Mouse (Mus musculus) embryonic facial prominence, embryonic 14.5 days (tissue): ENCODE data around the gene Ramp2. TPM values are rescaled to one million over a fixed set of nuclear protein-coding genes. Genes with fewer than 3 reads are reported as not detected.

Experiments
- ATAC-seq: fragments of 200-750 bp; cut with Nextera tagmentation; 2 replicates; pipeline ENCODE4 v1.8.0; 2017; ENCODE audit warnings: low read depth, moderate number of reproducible peaks, moderate TSS enrichment
- DNase-seq: peaks from one replicate; pipeline ENCODE4 v3.0.0-alpha.2; 2015; ENCODE audit warnings: low spot score
- H3K27ac ChIP-seq: fragments of 300-500 bp; sonication (generic); replicated peaks from 2 replicates; pipeline ENCODE4 v1.5.1; 2014; ENCODE audit warnings: low read depth, mild to moderate bottlenecking, low read length, moderate library complexity
- H3K27me3 ChIP-seq: fragments of 300-500 bp; sonication (generic); replicated peaks from 2 replicates; pipeline ENCODE4 v1.6.1; 2014; ENCODE audit warnings: low read length; ENCODE audit not compliant: control insufficient read depth, insufficient read depth
- H3K36me3 ChIP-seq: fragments of 300-500 bp; sonication (generic); 2 replicates; pipeline ENCODE4 v1.6.1; 2014; ENCODE audit warnings: low read length, mixed read lengths; ENCODE audit not compliant: control insufficient read depth, insufficient read depth
- H3K4me1 ChIP-seq: fragments of 300-500 bp; sonication (generic); 2 replicates; pipeline ENCODE4 v1.6.1; 2014; ENCODE audit warnings: antibody characterized with exemption, low read length; ENCODE audit not compliant: control insufficient read depth, insufficient read depth
- H3K4me2 ChIP-seq: fragments of 300-500 bp; sonication (generic); 2 replicates; pipeline ENCODE4 v1.6.1; 2014; ENCODE audit warnings: low read depth, mild to moderate bottlenecking, low read length, moderate library complexity, mixed read lengths
- H3K4me3 ChIP-seq: fragments of 300-500 bp; sonication (generic); 2 replicates; pipeline ENCODE4 v1.5.1; 2014; ENCODE audit warnings: low read depth, mild to moderate bottlenecking, low read length
- H3K9ac ChIP-seq: fragments of 300-500 bp; sonication (generic); 2 replicates; pipeline ENCODE4 v1.6.1; 2014; ENCODE audit warnings: low read depth, mild to moderate bottlenecking, low read length, moderate library complexity, mixed read lengths
- H3K9me3 ChIP-seq: fragments of 300-500 bp; sonication (generic); 2 replicates; pipeline ENCODE4 v1.6.1; 2016; ENCODE audit warnings: low read length; ENCODE audit not compliant: control insufficient read depth
- WGBS: fragments of 180-500 bp; shearing (Covaris S2); extraction: QIAGEN DNeasy Blood & Tissue Kit; methylation state at CpG from one replicate; pipeline ENCODE4 v1.1.7; 2014; 5-methylcytosine and 5-hydroxymethylcytosine counted together
- polyA plus RNA-seq: library from polyadenylated mRNA; unstranded; fragments of >200 nt; fragmentation: Nextera tagmentation; extraction: Ambion mirVana; gene quantifications from 2 replicates; pipeline ENCODE4 v1.2.1, GENCODE M21; 2014

Gene Ramp2
- polyA plus RNA-seq, 1 experiment from 2014 or later: 154 TPM

DNA sequence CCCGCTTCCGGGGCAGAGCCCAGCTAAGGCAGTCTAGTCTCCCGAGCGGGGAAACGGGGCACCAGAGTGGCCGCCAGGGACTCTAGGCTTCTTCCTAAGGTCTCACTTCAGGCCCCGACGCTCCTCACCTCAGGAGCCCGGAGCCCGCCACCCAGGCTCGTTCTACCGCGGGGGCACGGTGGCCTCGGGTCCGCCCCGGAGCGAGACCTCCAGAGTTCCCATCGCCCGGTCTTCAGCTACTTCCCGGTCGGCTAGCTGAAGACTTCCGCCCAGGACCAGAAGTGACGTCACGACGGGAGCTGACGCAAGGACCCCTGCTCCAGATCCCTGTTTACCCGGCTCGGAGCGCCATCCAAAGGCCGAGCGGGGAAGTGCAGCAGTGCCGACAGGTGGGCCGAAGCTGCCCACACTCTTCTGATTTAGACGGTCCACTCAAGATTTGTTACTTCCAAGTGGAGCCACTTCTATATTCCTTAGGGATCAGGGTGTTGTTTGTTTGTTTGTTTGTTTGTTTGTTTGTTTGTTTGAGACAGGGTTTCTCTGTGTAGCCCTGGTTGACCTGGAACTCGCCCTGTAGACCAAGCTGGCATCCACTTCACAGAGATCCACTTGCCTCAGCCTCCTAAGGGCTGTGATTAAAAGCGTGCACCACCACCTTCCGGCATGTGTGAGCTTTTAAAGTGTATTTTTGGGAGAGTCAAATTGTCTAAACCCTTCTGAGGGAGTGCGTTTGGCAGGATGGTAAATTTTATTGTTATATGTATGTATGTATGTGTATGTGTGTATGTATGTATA lies 56.4 kb downstream of the Ramp2 start, which contains the start of gene Becn1:
Gene Becn1, minus strand, starts transcription at position 283 of the 795 bp plus-strand sequence.
- Histone ChIP-seq H3K27me3 (no peaks in the 10 kb centered on the region), H3K4me3 (peak within 1 kb of the TSS; percentile 82), H3K4me2 (peak within 1 kb of the TSS; percentile 92), H3K4me1 (peaks cover 10% of the 10 kb centered on the region), H3K27ac (peak within 1 kb of the TSS; percentile 52; the same call in 1 of the 2 replicates), H3K36me3 (peaks cover 22% of the 10 kb centered on the region), H3K9ac (peak within 1 kb of the TSS; percentile 87), H3K9me3 (no peaks in the 10 kb centered on the region)
- DNase-seq (peak; percentile 98), ATAC-seq (peak; percentile 95)
- WGBS: 7% methylated on average over 30 of the region's 39 CpGs

DNA sequence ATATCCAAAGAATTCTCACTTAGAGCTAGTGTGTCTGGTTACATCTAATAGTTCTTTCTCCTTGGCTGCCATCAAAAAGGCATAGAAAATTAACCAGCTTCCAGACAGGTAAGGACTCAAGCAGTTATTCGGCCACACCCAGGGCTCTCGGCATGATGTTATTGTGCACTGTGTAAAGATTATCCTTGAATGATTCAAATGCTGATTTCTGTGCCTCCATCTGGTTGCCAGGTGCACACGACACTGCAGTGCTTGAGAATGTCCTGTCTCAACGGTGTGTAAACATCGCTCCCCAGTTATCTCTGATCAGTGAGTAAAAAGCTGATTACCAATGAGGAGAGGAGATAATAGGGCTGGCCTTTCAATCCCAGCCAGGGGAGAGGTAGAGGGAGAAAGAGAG lies 61.9 kb downstream of the Ramp2 start:
- no peak for ATAC-seq
- H3K36me3 ChIP-seq: no peaks in the 10 kb centered on the region

More for the DNA sequence above, 61.9 kb downstream of the Ramp2 start:
- Histone ChIP-seq H3K4me1 (no peaks in the 10 kb centered on the region), H3K9me3 (no peaks in the 10 kb centered on the region), H3K27me3 (no peaks in the 10 kb centered on the region; the same call in 1 of the 2 replicates), H3K27ac (no peak overlapping the region), H3K4me2 (no peak overlapping the region), H3K4me3 (no peak overlapping the region), H3K9ac (no peak overlapping the region)
- DNase-seq: no peak
- WGBS: 37% methylated on average over 5 of the region's 5 CpGs

Other genes with a start within 250 kb of the Ramp2 start
- 35.0 and 37.9 TPM in 2 replicates for gene Atp6v0a1, start 236.6 kb upstream of the Ramp2 start, polyA plus RNA-seq
- gene Naglu, start 176.0 kb upstream of the Ramp2 start, polyA plus RNA-seq: 13.9 and 14.4 TPM in 2 replicates
- gene Hsd17b1, start 167.6 kb upstream of the Ramp2 start, polyA plus RNA-seq: not detected in 2 replicates
- 39.1 and 40.5 TPM in 2 replicates for gene Coasy, start 163.5 kb upstream of the Ramp2 start, polyA plus RNA-seq
- gene Mlx, start 158.8 kb upstream of the Ramp2 start, polyA plus RNA-seq: 45.8 and 55.2 TPM in 2 replicates
- 27.2 and 34.4 TPM in 2 replicates for gene Psmc3ip, start 150.6 kb upstream of the Ramp2 start, polyA plus RNA-seq
- 10.4 and 12.1 TPM in 2 replicates for gene Retreg3, start 126.1 kb upstream of the Ramp2 start, polyA plus RNA-seq
- gene Tubg1, start 126.1 kb upstream of the Ramp2 start, polyA plus RNA-seq: 55.7 and 60.2 TPM in 2 replicates
- gene Tubg2, start 90.1 kb upstream of the Ramp2 start, polyA plus RNA-seq: 6.6 and 8.4 TPM in 2 replicates
- 1.6 and 1.9 TPM in 2 replicates for gene Cntnap1, start 75.5 kb upstream of the Ramp2 start, polyA plus RNA-seq
- 17.7 and 20.9 TPM in 2 replicates for gene Plekhh3, start 74.7 kb upstream of the Ramp2 start, polyA plus RNA-seq
- gene Ccr10, start 70.6 kb upstream of the Ramp2 start, polyA plus RNA-seq: 0.28 TPM in 1 of 2 replicates, not detected in the other
- gene Ezh1, start 19.6 kb upstream of the Ramp2 start, polyA plus RNA-seq: 14.8 and 15.5 TPM in 2 replicates
- 111 and 116 TPM in 2 replicates for gene Vps25, start 7.7 kb downstream of the Ramp2 start, polyA plus RNA-seq
- 10.7 and 11.9 TPM in 2 replicates for gene Wnk4, start 14.5 kb downstream of the Ramp2 start, polyA plus RNA-seq
- gene Cntd1, start 33.0 kb downstream of the Ramp2 start, polyA plus RNA-seq: 0.90 and 1.6 TPM in 2 replicates
- gene Coa3, start 33.1 kb downstream of the Ramp2 start, polyA plus RNA-seq: 180 and 181 TPM in 2 replicates
- 134 and 139 TPM in 2 replicates for gene Becn1, start 56.3 kb downstream of the Ramp2 start, polyA plus RNA-seq
- gene Psme3, start 70.2 kb downstream of the Ramp2 start, polyA plus RNA-seq: 98.0 and 106 TPM in 2 replicates
- 0.75 and 0.82 TPM in 2 replicates for gene Aoc2, start 79.0 kb downstream of the Ramp2 start, polyA plus RNA-seq
- 2.0 and 2.4 TPM in 2 replicates for gene Aoc3, start 84.6 kb downstream of the Ramp2 start, polyA plus RNA-seq
- gene G6pc, start 121.5 kb downstream of the Ramp2 start, polyA plus RNA-seq: not detected in 2 replicates
- gene Aarsd1, start 171.6 kb downstream of the Ramp2 start, polyA plus RNA-seq: 43.4 and 59.3 TPM in 2 replicates
- 13.4 and 16.0 TPM in 2 replicates for gene Gm27029, start 178.8 kb downstream of the Ramp2 start, polyA plus RNA-seq
- gene Rundc1, start 179.1 kb downstream of the Ramp2 start, polyA plus RNA-seq: 16.2 and 17.3 TPM in 2 replicates
- gene Ptges3l, start 179.3 kb downstream of the Ramp2 start, polyA plus RNA-seq: 35.5 and 37.1 TPM in 2 replicates
- 376 and 406 TPM in 2 replicates for gene Rpl27, start 196.3 kb downstream of the Ramp2 start, polyA plus RNA-seq
- gene Ifi35, start 202.4 kb downstream of the Ramp2 start, polyA plus RNA-seq: 14.1 and 14.3 TPM in 2 replicates
- 7.4 and 9.8 TPM in 2 replicates for gene Rnd2, start 219.0 kb downstream of the Ramp2 start, polyA plus RNA-seq
- gene Vat1, start 220.2 kb downstream of the Ramp2 start, polyA plus RNA-seq: 50.4 and 51.0 TPM in 2 replicates